Mouse (Mus musculus) kidney, postnatal 10 days (tissue): ENCODE data around the gene Cnga3.

Source experiments
- DNase-seq: peaks from one replicate; pipeline ENCODE4 v3.0.0; 2021; ENCODE audit warnings: mixed read lengths

Gene Cnga3

DNA sequence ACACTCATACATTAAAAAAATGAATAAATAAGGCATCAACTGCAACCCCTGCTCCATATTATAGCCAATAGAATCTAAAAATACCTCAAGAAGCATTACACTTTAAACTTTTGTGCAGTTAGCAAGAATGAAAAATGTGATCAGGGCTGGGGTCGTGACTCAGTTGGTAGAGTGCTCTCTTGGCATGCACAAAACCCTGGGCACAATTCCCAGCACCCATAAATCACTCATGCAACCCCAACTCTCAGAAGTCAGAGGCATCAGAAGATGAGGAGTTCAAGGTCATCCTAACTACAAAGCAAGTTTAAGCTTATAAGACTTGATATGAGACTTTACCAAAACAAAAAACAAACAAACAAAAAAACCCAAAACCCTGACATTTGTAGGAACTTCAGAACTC is 73.5 kb downstream of the Cnga3 start:
- DNase-seq: no peak

DNA sequence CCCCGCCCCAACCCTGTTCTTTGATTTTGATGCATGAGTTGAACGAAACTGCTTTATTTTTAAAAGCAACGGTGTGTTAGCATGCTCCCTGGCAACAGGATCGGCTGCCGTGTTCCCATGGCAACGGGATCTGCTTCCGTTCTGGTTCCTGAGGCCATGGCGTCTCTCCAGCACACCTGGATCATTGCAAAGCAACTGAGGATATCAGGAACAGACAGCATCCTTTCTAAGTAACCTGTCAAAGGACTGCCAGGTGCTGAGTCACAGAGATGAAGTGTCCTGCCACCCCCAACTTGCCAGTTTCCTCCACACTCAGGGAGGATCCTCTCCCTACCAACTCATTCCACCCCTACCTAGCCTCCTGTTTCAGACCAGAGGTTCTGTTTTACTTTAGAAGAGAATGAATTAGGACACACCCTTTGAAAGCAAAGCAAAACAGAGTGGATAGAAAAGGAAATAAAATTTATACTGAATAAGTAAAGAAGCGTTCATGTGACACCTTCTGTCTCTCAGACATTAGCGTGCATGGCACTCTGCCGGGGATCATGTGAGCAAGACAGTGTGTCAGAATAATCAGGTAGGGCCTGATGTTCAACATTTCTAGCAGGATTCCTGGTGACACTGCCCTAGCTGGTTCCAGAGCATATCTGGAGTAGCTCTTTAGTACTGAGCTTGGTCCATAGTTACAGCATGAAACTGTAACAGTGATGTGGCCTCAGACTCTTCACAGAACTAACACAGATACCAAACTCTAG is 74.1 kb downstream of the Cnga3 start:
- peak; percentile 26 for DNase-seq

DNA sequence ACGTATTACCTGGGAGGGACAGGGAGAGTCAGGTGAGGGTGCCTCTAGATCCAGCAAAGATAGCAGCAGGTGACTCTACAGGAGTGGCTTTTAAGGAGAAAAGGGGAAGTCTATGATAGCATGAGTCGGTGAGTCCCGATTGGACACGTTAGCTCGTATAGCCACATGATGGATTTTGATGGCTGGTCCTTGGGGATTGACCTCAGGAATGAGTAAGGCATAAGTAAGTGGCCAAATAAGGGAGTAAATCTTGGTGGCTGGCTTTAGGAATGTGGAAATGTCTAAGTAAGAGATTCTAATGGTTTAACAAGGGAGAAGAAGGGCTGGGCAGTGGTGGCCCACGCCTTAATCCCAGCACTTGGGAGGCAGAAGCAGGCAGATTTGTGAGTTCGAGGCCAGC is 74.7 kb downstream of the Cnga3 start:
- DNase-seq: no peak

DNA sequence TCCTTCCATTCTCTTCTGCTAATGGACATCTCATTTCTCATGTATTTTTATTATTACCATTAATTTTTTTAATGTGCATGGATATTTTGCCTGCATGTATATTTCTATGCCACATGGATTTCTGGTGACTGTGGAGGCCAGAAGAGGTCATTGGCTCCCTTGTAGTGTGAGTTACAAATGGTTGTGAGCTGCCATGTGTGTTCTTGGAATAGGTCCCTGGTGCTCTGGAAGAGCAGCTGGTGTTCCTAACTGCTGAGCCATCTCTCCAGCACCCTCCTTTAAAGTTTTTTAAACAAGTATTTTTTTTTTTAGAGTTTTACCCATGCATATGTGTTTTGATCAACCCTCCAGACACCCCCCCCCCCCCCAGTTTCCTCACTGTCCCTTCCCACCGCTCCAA is 82.2 kb downstream of the Cnga3 start:
- no peak for DNase-seq

DNA sequence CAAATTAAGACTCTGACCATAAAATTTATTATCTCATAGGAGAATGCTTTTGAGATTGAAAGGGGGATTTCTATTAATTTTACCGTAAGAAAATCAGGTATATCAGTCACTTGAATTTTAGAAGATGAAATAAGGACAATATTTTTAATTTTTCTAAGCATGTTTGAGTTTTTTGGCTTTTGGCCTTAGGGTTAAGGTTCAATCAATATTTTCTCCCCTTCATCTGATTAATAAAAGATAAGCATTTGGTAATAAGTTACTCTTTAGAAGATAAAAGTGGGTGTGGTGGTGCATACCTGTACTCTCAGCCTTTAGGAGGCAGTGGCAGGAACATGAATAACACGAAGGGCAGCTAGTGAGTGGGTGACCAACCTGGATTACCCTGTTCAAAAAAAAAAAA is 84.7 kb downstream of the Cnga3 start:
- DNase-seq: no peak

DNA sequence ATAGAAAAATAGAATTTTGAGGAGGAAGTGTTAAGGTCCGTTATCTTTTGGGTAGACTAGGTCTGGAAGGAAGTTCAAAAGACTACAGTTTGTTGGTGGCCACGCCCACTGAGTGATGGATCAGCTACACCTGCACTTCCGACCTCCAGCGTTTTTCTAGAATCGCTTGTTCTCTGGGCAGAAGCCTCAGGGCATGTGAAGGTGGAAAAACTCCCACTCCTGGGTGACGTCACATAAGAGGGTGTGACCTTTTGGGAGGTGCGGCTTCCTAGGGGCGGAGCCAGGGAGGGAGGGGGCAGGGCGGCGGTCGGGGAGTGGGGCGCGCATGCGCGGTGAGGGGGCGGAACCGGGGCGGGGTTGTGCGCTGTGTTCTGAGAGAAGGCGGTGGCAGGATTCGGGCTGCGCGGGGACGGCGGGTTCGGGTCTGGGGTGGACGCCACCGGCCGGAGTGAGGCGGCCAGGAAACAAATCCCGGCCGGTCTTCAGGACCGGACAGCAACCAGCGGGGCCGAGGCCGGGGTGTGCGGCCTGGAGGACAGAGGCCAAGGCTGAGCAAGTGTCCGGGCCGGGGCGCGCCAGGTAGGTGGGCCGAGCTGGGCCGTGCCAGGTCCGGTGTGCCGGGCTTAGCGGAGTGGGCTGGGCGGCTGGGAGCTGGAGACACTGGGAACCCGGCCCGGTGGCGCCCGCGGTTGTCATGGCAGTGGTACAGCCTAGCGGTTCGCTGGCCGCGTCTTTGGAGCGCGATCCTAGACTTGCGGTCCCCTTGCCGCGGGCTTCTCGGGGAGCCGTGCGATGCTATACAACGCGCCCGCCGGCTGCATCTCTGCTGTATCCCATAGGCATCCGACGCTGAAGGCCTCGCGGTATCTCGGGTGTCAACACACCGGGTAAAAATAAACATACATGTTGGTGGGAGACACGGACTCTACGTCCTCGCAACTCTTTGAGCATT is 85.6 kb downstream of the Cnga3 start, which contains the start of gene Inpp4a:
Gene Inpp4a, plus strand, starts transcription at position 326 of the 952 bp plus-strand sequence.
- DNase-seq: peak; percentile 98

DNA sequence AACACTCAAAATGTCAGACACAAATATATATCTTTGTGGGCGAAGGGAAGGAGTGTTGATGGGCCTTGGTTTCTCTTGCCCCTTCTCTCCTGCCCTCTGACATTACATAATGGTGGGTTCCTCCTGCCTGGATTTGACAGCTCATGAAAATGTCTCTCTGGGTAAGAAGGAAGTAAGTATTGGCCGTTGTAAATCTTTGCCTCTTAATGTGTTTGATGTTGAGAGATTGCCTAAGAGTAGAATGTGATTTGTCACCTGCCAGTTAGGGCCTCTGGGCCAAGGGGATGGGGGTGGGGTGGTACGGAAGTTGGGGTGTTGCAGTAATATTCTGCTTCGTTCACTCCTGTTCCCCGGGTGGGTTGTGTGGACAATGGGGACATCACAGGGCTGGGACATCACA is 86.4 kb downstream of the Cnga3 start:
- no peak for DNase-seq

DNA sequence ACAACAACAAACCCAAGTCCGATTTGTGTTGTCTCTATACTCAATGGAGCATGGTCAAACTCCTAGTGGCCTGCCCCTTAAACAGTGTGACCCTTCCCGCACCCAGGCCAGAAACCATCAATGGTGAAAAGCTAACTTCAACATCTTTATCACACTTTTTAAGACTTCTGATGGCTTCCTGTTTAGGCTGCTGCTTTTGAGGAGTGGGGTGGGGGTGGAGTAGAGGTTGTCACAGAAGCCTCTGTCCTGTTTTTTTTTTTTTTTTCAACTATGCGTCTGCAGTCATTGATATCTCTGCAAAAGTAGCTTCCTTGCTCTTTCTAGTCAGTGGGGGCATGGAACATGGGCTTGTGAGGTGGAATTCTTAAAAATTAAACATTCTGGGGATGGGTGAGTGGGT is 88.6 kb downstream of the Cnga3 start:
- no peak for DNase-seq

DNA sequence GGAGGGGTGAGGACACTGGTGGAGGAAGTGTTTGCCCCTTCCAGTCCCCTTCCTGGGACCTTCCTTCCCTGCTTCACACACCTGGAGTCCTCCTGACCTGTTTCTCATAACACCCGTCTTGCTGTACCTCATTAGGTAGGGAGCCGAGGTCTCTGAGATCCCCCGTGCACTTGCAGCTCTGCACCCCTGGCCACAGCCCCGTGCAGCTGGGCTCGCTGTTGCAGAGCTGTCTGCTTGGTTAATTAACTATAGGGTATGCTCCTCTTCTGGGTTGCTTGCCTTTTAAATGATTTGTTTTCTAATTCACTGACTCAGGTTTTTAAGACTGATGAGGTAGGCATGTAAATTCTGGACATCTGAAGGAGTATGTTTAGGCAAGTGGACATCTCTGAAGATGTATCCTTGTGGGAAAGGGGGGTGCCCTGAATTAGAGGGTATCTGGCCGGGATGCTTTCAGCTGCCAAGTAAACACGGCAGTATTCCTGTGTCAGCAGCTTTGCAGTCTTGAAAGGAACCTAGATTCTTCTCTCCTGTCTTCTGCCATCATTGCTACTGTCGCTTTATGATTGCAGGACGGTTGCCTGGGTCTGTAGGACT is 91.6 kb downstream of the Cnga3 start:
- no peak for DNase-seq

DNA sequence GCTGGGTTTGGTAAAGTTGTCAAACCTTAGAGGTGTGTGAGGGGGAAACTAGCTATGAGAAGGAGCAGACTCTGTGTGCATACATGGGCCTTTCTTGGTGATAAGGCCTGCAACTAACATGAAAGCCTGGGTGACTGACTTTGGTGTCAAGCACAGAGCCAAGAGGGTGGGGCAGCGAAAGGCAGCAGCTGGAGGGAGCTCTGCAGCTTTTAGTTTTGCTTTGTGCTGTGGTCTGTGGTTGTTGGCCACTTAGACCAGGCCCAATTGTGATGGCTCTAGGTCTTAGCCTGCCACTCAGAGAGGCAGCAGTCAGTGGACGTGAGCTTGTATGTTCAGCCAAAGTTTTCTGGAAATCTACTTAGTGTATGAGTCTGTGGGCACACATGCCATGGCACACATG is 93.4 kb downstream of the Cnga3 start:
- no peak for DNase-seq

DNA sequence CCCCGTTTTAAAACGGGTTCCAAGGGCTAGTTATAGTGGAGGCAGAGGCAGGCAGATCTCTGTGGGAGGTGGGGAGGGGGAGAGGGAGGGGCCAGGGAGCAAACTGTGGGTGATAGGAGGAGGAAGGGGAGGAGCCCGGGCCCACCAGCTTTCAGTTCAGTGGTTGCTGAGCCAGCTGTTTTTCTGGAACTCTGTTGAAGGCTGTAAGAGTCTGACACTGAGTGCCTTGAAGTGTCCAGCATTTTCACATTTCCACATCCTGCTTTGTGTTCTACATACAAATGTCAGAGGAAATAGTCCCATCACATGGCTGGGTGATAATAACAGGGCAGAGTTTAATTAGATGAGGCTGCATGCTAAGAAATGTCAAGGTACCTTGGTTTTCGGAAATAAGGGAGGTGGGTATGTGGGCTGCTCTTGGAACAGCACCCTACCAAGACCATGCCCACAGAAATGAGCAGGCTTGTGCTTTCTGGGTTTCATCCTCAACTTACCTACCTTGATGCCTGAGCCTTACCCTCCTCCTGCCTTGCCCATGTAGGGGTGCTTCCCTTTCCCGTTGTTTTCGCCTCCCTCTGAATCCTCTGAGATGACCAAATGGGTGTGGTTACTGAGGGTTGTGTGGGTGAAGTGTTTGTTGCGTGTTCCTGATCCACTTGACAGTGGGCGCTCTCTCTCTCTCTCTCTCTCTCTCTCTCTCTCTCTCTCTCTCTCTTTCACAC is 93.9 kb downstream of the Cnga3 start:
- no peak for DNase-seq

DNA sequence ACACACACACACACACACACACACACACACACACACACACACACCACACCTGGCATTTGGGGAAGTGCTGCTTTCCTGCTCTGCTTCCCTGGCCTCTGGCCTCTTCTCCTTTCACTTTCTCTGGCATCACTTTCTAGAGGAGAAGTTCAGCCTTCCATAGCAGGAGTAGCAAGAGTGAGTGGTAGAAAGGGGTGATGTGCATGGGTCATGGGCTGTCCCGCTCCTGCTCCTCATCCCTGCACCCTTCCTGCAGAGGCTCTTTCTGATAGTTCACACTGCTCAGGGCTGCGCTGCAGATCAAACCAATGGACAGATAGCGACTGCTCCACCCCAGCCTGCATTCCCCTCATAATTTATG is 94.5 kb downstream of the Cnga3 start:
- no peak for DNase-seq

DNA sequence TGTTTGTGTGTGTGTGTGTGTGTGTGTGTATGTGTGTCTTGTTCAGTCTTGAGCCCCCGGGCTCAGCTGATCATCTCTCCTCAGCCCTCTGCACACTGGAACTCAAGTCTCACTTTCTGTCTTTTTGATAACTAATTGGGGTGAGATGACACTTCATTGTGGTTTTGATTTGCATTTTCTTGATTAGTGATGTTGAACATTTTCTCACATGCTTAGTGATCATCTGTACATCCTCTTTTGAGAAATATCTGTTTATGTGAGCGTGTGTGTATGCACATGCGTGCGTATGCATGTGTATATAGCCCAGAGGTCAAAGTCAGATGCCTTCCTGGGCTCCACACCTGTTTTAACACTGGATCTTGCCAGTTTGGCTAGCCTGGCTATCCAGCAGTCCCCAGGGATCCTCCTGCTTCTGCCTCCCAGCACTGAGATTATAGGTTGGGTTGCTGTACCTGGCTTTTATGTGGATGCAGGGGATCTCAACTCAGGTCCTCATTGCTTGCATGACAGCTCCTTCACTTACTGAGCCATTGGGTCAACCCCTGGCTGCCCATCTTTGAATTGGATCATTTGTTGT is 95.8 kb downstream of the Cnga3 start:
- DNase-seq: no peak
